ENCODE assay signal across 25 mouse cellular contexts in the genomic region with DNA sequence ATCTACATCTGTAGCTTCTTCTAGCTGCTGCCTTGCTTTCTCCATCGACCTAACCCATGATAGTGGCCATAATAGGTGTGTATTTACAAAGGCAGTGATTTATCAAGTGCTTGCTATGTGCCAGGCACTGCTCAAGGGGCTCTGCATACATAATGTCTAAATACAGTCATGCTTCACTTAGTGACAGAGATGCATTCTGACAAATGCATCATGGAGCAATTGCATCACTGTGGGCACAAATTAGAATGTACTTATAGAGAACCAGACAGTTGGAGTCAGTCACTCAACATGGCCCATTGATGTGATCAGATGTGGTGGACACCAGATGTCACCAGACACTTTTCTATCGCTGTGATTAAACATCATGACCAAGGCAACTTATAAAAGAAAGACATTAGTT.
DNase-seq lines count a peak whose midpoint lies in the region; ATAC-seq and TF ChIP-seq lines count a peak whose summit lies in the region.
"Had no signal": no experiment of that assay in that cellular context is flagged by ENCODE, and none has a peak within 500 bp of the region (broad histone marks: within the 10 kb centered on the region; RNA-seq: fewer than 3 reads in every experiment).

No protein-coding gene starts in this region.

- intact Hi-C loops in heart, postnatal 36 days (cut with DNase I): no loop called here

- H3K4me2 ChIP-seq in midbrain, embryonic 15.5 days: no peak overlapping the region
- no peak overlapping the region for H3K4me2 ChIP-seq in midbrain, embryonic 16.5 days (ENCODE audit: low read length)
- H3K4me2 ChIP-seq: embryonic facial prominence, embryonic 13.5 days; embryonic facial prominence, embryonic 15.5 days; forebrain, embryonic 12.5 days had no signal

- CTCF ChIA-PET in Patski (lab: Charles Lee): no interaction called here

- POLR2A ChIA-PET in Patski (lab: Charles Lee): no interaction called here

- H3K9ac ChIP-seq in midbrain, embryonic 15.5 days: no peak overlapping the region
- H3K9ac ChIP-seq in midbrain, embryonic 16.5 days (ENCODE audit: low read depth, low read length): no peak overlapping the region
- H3K9ac ChIP-seq: embryonic facial prominence, embryonic 13.5 days; embryonic facial prominence, embryonic 15.5 days; forebrain, embryonic 12.5 days had no signal

- 74% methylated on average over 2 of the region's 2 CpGs for WGBS in heart, embryonic 10.5 days
- WGBS in midbrain, embryonic 15.5 days: 78% methylated on average over 2 of the region's 2 CpGs
- WGBS in midbrain, embryonic 16.5 days: 85% methylated on average over 2 of the region's 2 CpGs

- ATAC-seq in midbrain, embryonic 15.5 days (replicated peaks): 0 out of 2 replicates have a peak, but pooled peaks have one; percentile 14
- no peak for ATAC-seq in midbrain, embryonic 16.5 days
- ATAC-seq in Patski: no peak
- ATAC-seq: activated CD4-positive, CD25-positive, alpha-beta regulatory T cell, adult 4 months; forebrain, embryonic 14.5 days; forebrain, embryonic 16.5 days had no signal

- H3K9me3 ChIP-seq in heart, embryonic 10.5 days: no peaks in the 10 kb centered on the region
- H3K9me3 ChIP-seq in midbrain, embryonic 15.5 days: no peaks in the 10 kb centered on the region
- no peaks in the 10 kb centered on the region for H3K9me3 ChIP-seq in midbrain, embryonic 16.5 days (replicated peaks; ENCODE audit: control insufficient read depth, low read length, poor library complexity, severe bottlenecking)
- H3K9me3 ChIP-seq: embryonic facial prominence, embryonic 13.5 days; embryonic facial prominence, embryonic 15.5 days; forebrain, embryonic 10.5 days; forebrain, embryonic 12.5 days had no signal

- H3K4me1 ChIP-seq in heart, embryonic 10.5 days: no peaks in the 10 kb centered on the region
- peaks cover 12% of the 10 kb centered on the region; the same call in 1 of the 2 replicates for H3K4me1 ChIP-seq in midbrain, embryonic 15.5 days
- H3K4me1 ChIP-seq in midbrain, embryonic 16.5 days (ENCODE audit: control insufficient read depth, insufficient read depth, low read length): peaks cover 9% of the 10 kb centered on the region
- H3K4me1 ChIP-seq: embryonic facial prominence, embryonic 15.5 days had no signal

- peak; percentile 6 for TF ChIP-seq CTCF in Patski (IDR thresholded peaks at IDR 0.05)

- no peak overlapping the region for H3K4me3 ChIP-seq in heart, embryonic 10.5 days
- no peak overlapping the region for H3K4me3 ChIP-seq in midbrain, embryonic 15.5 days
- H3K4me3 ChIP-seq in midbrain, embryonic 16.5 days (ENCODE audit: low read depth, low read length): no peak overlapping the region
- H3K4me3 ChIP-seq: embryonic facial prominence, embryonic 13.5 days; embryonic facial prominence, embryonic 15.5 days; erythroblast, embryonic 14.5 days; forebrain, embryonic 10.5 days; forebrain, embryonic 12.5 days had no signal

- H3K27me3 ChIP-seq in heart, embryonic 10.5 days (ENCODE audit: insufficient read depth, poor library complexity, severe bottlenecking): no peaks in the 10 kb centered on the region
- H3K27me3 ChIP-seq in midbrain, embryonic 15.5 days (replicated peaks): no peaks in the 10 kb centered on the region
- no peaks in the 10 kb centered on the region for H3K27me3 ChIP-seq in midbrain, embryonic 16.5 days (ENCODE audit: control insufficient read depth, insufficient read depth, low read depth, low read length)
- H3K27me3 ChIP-seq in Patski: peaks cover 17% of the 10 kb centered on the region
- H3K27me3 ChIP-seq: embryonic facial prominence, embryonic 13.5 days; embryonic facial prominence, embryonic 15.5 days; forebrain, embryonic 12.5 days had no signal

- peak; percentile 35 for DNase-seq in heart, embryonic 10.5 days (ENCODE audit: low spot score)
- no peak for DNase-seq in heart, postnatal 36 days
- no peak for DNase-seq in Patski (ENCODE audit: low read depth, low spot score)
- DNase-seq in retina, embryonic 14.5 days (ENCODE audit: low spot score): peak; percentile 30
- no peak for DNase-seq in left cerebral cortex, adult 18-20 months (ENCODE audit: low spot score in 2 of 2)
- no peak for DNase-seq in cerebellum, postnatal 25 days
- DNase-seq: adrenal gland, adult 8-10 months; adrenal gland, postnatal 14 days; adrenal gland, postnatal 36 days; cerebellum, adult 11-12 months; cerebellum, adult 2 months; cerebellum, adult 9-10 months; cerebellum, postnatal 10 days; cerebellum, postnatal 36 days; embryo, embryonic 11 days had no signal

- H3K36me3 ChIP-seq in heart, embryonic 10.5 days: no peaks in the 10 kb centered on the region
- no peaks in the 10 kb centered on the region for H3K36me3 ChIP-seq in midbrain, embryonic 15.5 days (replicated peaks)
- no peaks in the 10 kb centered on the region for H3K36me3 ChIP-seq in midbrain, embryonic 16.5 days (ENCODE audit: control insufficient read depth, insufficient read depth, low read length)
- H3K36me3 ChIP-seq: embryonic facial prominence, embryonic 13.5 days; embryonic facial prominence, embryonic 15.5 days; forebrain, embryonic 10.5 days; forebrain, embryonic 12.5 days had no signal

- no peak overlapping the region for H3K27ac ChIP-seq in heart, embryonic 10.5 days
- H3K27ac ChIP-seq in midbrain, embryonic 15.5 days: no peak overlapping the region
- no peak overlapping the region for H3K27ac ChIP-seq in midbrain, embryonic 16.5 days (ENCODE audit: low read length)
- H3K27ac ChIP-seq: embryonic facial prominence, embryonic 13.5 days; embryonic facial prominence, embryonic 15.5 days; forebrain, embryonic 10.5 days; forebrain, embryonic 12.5 days had no signal

- in situ Hi-C loops in Patski (cut with MboI; ENCODE audit: low pct_unique_long_range_greater_than_20kb): no loop called here

Comparison
In these comparisons a context has a peak if more than half of its experiments do, and no peak if none do; other contexts are left out.
1. DNase-seq: peak in heart, embryonic 10.5 days (single experiment) and retina, embryonic 14.5 days (single experiment); none in heart, postnatal 36 days (0 of 2), Patski (single experiment), left cerebral cortex, adult 18-20 months (0 of 2) and cerebellum, postnatal 25 days (0 of 2).